Mouse (Mus musculus): ENCODE results near the gene Ccdc149. TPM values are rescaled to one million over a fixed set of nuclear protein-coding genes. Genes with fewer than 3 reads are reported as not detected.

Ccdc149 gene
- polyA plus RNA-seq, 1 experiment from 2014 or later: 14.7 TPM

- H3K36me3 ChIP-seq (replicated peaks; ENCODE audit: control insufficient read depth, insufficient read depth): no peaks in the 10 kb centered on the region; the same call in 1 of the 2 replicates
Measured at GRCm38 (mm10) chr5:52393756-52394155, 77.6 kb downstream of the Ccdc149 start.

GRCm38 (mm10) chr5:52391471-52391870 lies 79.8 kb downstream of the Ccdc149 start:
- no peak overlapping the region for H3K27ac ChIP-seq
- no peak overlapping the region for H3K4me3 ChIP-seq (replicated peaks; ENCODE audit: low read length)
- WGBS: 71% methylated on average over 16 of the region's 16 CpGs
- H3K27me3 ChIP-seq (ENCODE audit: control insufficient read depth, insufficient read depth, low read length): no peaks in the 10 kb centered on the region
- DNase-seq (ENCODE audit: low spot score) (no peak), ATAC-seq (ENCODE audit: low FRiP score) (no peak)
- 0 out of 2 replicates have a peak overlapping the region, but pooled peaks have one; percentile 13 for H3K4me2 ChIP-seq (replicated peaks)
- no peak overlapping the region for H3K9ac ChIP-seq
- no peaks in the 10 kb centered on the region for H3K9me3 ChIP-seq (ENCODE audit: control insufficient read depth, low read length)
- no peaks in the 10 kb centered on the region; the same call in 1 of the 2 replicates for H3K36me3 ChIP-seq (replicated peaks; ENCODE audit: control insufficient read depth, insufficient read depth)
- H3K4me1 ChIP-seq (replicated peaks; ENCODE audit: control insufficient read depth, insufficient read depth, low read length): no peaks in the 10 kb centered on the region

More at GRCm38 (mm10) chr5:52393756-52394155, 77.6 kb downstream of the Ccdc149 start:
- WGBS: 92% methylated on average over 4 of the region's 4 CpGs
- Histone ChIP-seq H3K4me2 (replicated peaks) (no peak overlapping the region), H3K4me3 (replicated peaks; ENCODE audit: low read length) (no peak overlapping the region), H3K27me3 (ENCODE audit: control insufficient read depth, insufficient read depth, low read length) (no peaks in the 10 kb centered on the region), H3K4me1 (replicated peaks; ENCODE audit: control insufficient read depth, insufficient read depth, low read length) (no peaks in the 10 kb centered on the region), H3K9ac (no peak overlapping the region), H3K27ac (no peak overlapping the region), H3K9me3 (ENCODE audit: control insufficient read depth, low read length) (no peaks in the 10 kb centered on the region)
- no peak for ATAC-seq (ENCODE audit: low FRiP score)
- DNase-seq (ENCODE audit: low spot score): no peak

- ATAC-seq (ENCODE audit: low FRiP score): no peak
- Histone ChIP-seq H3K9ac (no peak overlapping the region), H3K4me2 (replicated peaks) (no peak overlapping the region), H3K4me3 (replicated peaks; ENCODE audit: low read length) (no peak overlapping the region), H3K27ac (no peak overlapping the region), H3K9me3 (ENCODE audit: control insufficient read depth, low read length) (no peaks in the 10 kb centered on the region), H3K27me3 (ENCODE audit: control insufficient read depth, insufficient read depth, low read length) (no peaks in the 10 kb centered on the region), H3K36me3 (replicated peaks; ENCODE audit: control insufficient read depth, insufficient read depth) (no peaks in the 10 kb centered on the region; the same call in 1 of the 2 replicates), H3K4me1 (replicated peaks; ENCODE audit: control insufficient read depth, insufficient read depth, low read length) (no peaks in the 10 kb centered on the region)
- DNase-seq (ENCODE audit: low spot score): no peak
- 93% methylated on average over 6 of the region's 6 CpGs for WGBS
Measured at GRCm38 (mm10) chr5:52390381-52390780, 80.9 kb downstream of the Ccdc149 start.

- no peaks in the 10 kb centered on the region for H3K9me3 ChIP-seq (ENCODE audit: control insufficient read depth, low read length)
- no peak overlapping the region for H3K4me3 ChIP-seq (replicated peaks; ENCODE audit: low read length)
- DNase-seq (ENCODE audit: low spot score) (no peak), ATAC-seq (ENCODE audit: low FRiP score) (no peak)
- no peaks in the 10 kb centered on the region; the same call in 1 of the 2 replicates for H3K36me3 ChIP-seq (replicated peaks; ENCODE audit: control insufficient read depth, insufficient read depth)
- H3K4me2 ChIP-seq (replicated peaks): no peak overlapping the region
- H3K27ac ChIP-seq: no peak overlapping the region
- no peaks in the 10 kb centered on the region for H3K27me3 ChIP-seq (ENCODE audit: control insufficient read depth, insufficient read depth, low read length)
- H3K4me1 ChIP-seq (replicated peaks; ENCODE audit: control insufficient read depth, insufficient read depth, low read length): no peaks in the 10 kb centered on the region
- 68% methylated on average over 7 of the region's 7 CpGs for WGBS
- H3K9ac ChIP-seq: no peak overlapping the region
Measured at GRCm38 (mm10) chr5:52388092-52388749, 83.1 kb downstream of the Ccdc149 start.

- no peak overlapping the region for H3K9ac ChIP-seq
- H3K9me3 ChIP-seq (ENCODE audit: control insufficient read depth, low read length): no peaks in the 10 kb centered on the region
- no peak overlapping the region for H3K4me3 ChIP-seq (replicated peaks; ENCODE audit: low read length)
- DNase-seq (ENCODE audit: low spot score) (no peak), ATAC-seq (ENCODE audit: low FRiP score) (no peak)
- no peaks in the 10 kb centered on the region for H3K27me3 ChIP-seq (ENCODE audit: control insufficient read depth, insufficient read depth, low read length)
- no peaks in the 10 kb centered on the region; the same call in 1 of the 2 replicates for H3K36me3 ChIP-seq (replicated peaks; ENCODE audit: control insufficient read depth, insufficient read depth)
- H3K4me1 ChIP-seq (replicated peaks; ENCODE audit: control insufficient read depth, insufficient read depth, low read length): 0 out of 2 replicates have a peak, but pooled peaks cover 3% of the 10 kb centered on the region
- H3K27ac ChIP-seq: no peak overlapping the region
- H3K4me2 ChIP-seq (replicated peaks): no peak overlapping the region
- WGBS: 86% methylated on average over 2 of the region's 2 CpGs
Measured at GRCm38 (mm10) chr5:52386016-52386415, 85.3 kb downstream of the Ccdc149 start.

- DNase-seq (ENCODE audit: low spot score) (no peak), ATAC-seq (ENCODE audit: low FRiP score) (no peak)
- 90% methylated on average over 5 of the region's 5 CpGs for WGBS
- Histone ChIP-seq H3K4me3 (replicated peaks; ENCODE audit: low read length) (no peak overlapping the region), H3K36me3 (replicated peaks; ENCODE audit: control insufficient read depth, insufficient read depth) (no peaks in the 10 kb centered on the region), H3K27me3 (ENCODE audit: control insufficient read depth, insufficient read depth, low read length) (no peaks in the 10 kb centered on the region), H3K4me1 (replicated peaks; ENCODE audit: control insufficient read depth, insufficient read depth, low read length) (0 out of 2 replicates have a peak, but pooled peaks cover 3% of the 10 kb centered on the region), H3K27ac (no peak overlapping the region), H3K4me2 (replicated peaks) (no peak overlapping the region), H3K9me3 (ENCODE audit: control insufficient read depth, low read length) (no peaks in the 10 kb centered on the region), H3K9ac (no peak overlapping the region)
Measured at GRCm38 (mm10) chr5:52383748-52384147, 87.6 kb downstream of the Ccdc149 start.

GRCm38 (mm10) chr5:52382837-52383236 lies 88.5 kb downstream of the Ccdc149 start:
- no peaks in the 10 kb centered on the region for H3K36me3 ChIP-seq (replicated peaks; ENCODE audit: control insufficient read depth, insufficient read depth)
- H3K4me1 ChIP-seq (replicated peaks; ENCODE audit: control insufficient read depth, insufficient read depth, low read length): 0 out of 2 replicates have a peak, but pooled peaks cover 3% of the 10 kb centered on the region
- H3K9ac ChIP-seq: no peak overlapping the region
- no peak overlapping the region for H3K4me2 ChIP-seq (replicated peaks)
- H3K4me3 ChIP-seq (replicated peaks; ENCODE audit: low read length): no peak overlapping the region
- no peak for DNase-seq (ENCODE audit: low spot score)
- 50% methylated on average over 8 of the region's 8 CpGs for WGBS
- no peak for ATAC-seq (ENCODE audit: low FRiP score)
- H3K27me3 ChIP-seq (ENCODE audit: control insufficient read depth, insufficient read depth, low read length): no peaks in the 10 kb centered on the region
- H3K9me3 ChIP-seq (ENCODE audit: control insufficient read depth, low read length): no peaks in the 10 kb centered on the region
- no peak overlapping the region for H3K27ac ChIP-seq

GRCm38 (mm10) chr5:52375847-52376246 lies 95.5 kb downstream of the Ccdc149 start:
- H3K27ac ChIP-seq: no peak overlapping the region
- WGBS: 77% methylated on average over 9 of the region's 9 CpGs

GRCm38 (mm10) chr5:52370901-52371300 lies 100.4 kb downstream of the Ccdc149 start:
- no peak overlapping the region for H3K9ac ChIP-seq
- DNase-seq (ENCODE audit: low spot score): no peak
- H3K27me3 ChIP-seq (ENCODE audit: control insufficient read depth, insufficient read depth, low read length): no peaks in the 10 kb centered on the region; the same call in 1 of the 2 replicates
- H3K4me3 ChIP-seq (replicated peaks; ENCODE audit: low read length): no peak overlapping the region
- no peaks in the 10 kb centered on the region for H3K4me1 ChIP-seq (replicated peaks; ENCODE audit: control insufficient read depth, insufficient read depth, low read length)
- no peaks in the 10 kb centered on the region for H3K36me3 ChIP-seq (replicated peaks; ENCODE audit: control insufficient read depth, insufficient read depth)
- 87% methylated on average over 6 of the region's 6 CpGs for WGBS
- ATAC-seq (ENCODE audit: low FRiP score): no peak
- no peaks in the 10 kb centered on the region for H3K9me3 ChIP-seq (ENCODE audit: control insufficient read depth, low read length)
- H3K27ac ChIP-seq: no peak overlapping the region
- H3K4me2 ChIP-seq (replicated peaks): no peak overlapping the region

More at GRCm38 (mm10) chr5:52375847-52376246, 95.5 kb downstream of the Ccdc149 start:
- Histone ChIP-seq H3K9ac (no peak overlapping the region), H3K4me2 (replicated peaks) (no peak overlapping the region), H3K9me3 (ENCODE audit: control insufficient read depth, low read length) (no peaks in the 10 kb centered on the region), H3K27me3 (ENCODE audit: control insufficient read depth, insufficient read depth, low read length) (no peaks in the 10 kb centered on the region), H3K36me3 (replicated peaks; ENCODE audit: control insufficient read depth, insufficient read depth) (no peaks in the 10 kb centered on the region), H3K4me3 (replicated peaks; ENCODE audit: low read length) (no peak overlapping the region), H3K4me1 (replicated peaks; ENCODE audit: control insufficient read depth, insufficient read depth, low read length) (no peaks in the 10 kb centered on the region)
- ATAC-seq (ENCODE audit: low FRiP score) (no peak), DNase-seq (ENCODE audit: low spot score) (no peak)

Measured in hindbrain, embryonic 14.5 days (tissue).